Mouse (Mus musculus) retina, embryonic 14.5 days (tissue): ENCODE measurements around the gene Sirpb1c.
"Not testable (repeated sequence)": the region's sequence is repeated elsewhere in the genome, so short reads cannot be mapped to it uniquely, and the experiment has no call there.

Source experiments
- DNase-seq: peaks from one replicate; pipeline ENCODE4 v3.0.0-alpha.2; 2015; ENCODE audit warnings: low spot score

The Sirpb1c gene

DNA sequence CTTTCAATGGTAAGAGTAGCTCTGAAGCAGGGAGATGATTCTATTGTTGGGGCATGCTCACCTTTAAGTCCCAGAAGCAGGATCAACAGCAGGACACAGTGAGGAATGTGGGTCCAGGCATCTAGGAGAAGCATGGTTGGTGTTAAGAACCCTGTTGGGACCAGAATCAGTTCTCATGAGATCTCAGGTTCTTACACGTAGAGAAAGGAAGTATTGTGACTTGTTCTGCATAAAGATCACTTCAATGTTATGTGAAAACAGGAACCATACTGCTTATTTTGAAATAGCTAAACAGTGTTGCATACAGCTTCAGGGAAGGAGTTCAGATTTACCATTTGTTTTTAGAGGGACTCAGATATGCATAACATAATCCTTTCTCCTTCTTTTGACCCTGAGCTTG, at the start of gene Sirpb1c:
TSS of gene Sirpb1c (minus strand) at position 249 of the 400 bp plus-strand sequence.
- DNase-seq, result not testable (repeated sequence)

DNA sequence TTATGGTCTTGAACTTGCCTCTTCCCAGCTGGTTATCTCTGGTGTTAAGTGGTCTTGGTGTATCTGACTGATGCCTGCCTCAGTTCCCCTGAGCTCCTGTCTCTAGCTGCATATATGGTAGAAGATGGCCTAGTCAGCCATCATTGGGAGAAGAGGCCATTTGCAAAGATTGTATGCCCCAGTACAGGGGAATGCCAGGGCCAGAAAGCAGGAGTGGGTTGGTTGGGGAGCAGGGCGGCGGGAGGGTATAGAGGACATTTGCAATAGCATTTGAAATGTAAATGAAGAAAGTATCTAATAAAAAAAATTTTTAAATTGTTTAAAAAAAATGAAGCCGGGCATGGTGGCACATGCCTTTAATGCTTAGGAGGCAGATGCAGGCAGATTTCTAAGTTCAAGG, 38.1 kb upstream of the Sirpb1c start:
- DNase-seq, result no peak

- DNase-seq, result not testable (repeated sequence)
These were observed 7.4 kb upstream of the Sirpb1c start for GRCm38 (mm10) chr3:15855773-15856172.

- DNase-seq, result no peak
These were observed 1.6 kb upstream of the Sirpb1c start for GRCm38 (mm10) chr3:15849922-15850321.

DNA sequence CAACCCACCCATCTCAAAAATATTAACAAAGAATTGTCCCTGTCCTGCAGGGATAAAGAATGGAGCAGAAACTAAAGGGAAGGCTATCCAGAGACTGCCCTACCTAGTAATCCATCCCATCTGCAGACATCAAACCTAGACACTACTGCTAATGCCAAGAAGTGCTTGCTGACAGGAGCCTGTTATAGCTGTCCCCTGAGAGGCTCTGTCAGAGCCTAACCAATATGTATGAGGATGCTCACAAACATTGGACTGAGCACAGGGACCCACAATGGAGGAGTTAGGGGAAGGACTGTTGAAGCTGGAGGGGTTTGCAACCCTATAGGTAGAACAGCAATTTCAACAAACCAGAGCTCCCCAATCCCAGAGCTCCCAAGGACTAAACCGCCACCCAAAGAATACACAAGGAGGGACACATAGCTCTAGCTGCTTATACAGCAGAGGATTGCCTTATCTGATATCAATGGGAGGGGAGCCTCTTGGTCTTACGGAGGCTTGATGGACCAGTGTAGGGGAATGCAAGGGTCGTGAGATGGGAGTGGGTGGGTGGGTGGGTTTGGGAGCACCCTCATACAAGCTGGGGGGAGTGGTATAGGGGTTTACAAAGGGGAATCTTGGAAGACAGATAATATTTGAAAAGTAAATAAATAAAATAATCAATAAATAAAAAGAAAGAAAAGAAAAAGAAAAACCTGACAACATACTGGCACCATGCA, 838 bp downstream of the Sirpb1c start:
- DNase-seq, result no peak

- DNase-seq, result not testable (repeated sequence)
These were observed 74.7 kb downstream of the Sirpb1c start for GRCm38 (mm10) chr3:15773642-15774041.
